Mouse (Mus musculus) kidney, postnatal 0 days (tissue): ENCODE data around the gene Arhgef6. TPM values are rescaled to one million over a fixed set of nuclear protein-coding genes. Genes with fewer than 3 reads are reported as not detected.

Experiments used
- ATAC-seq: fragments of 200-750 bp; cut with Nextera tagmentation; replicated peaks from 2 replicates; pipeline ENCODE4 v1.8.0; 2017; ENCODE audit warnings: low read depth, moderate number of reproducible peaks, moderate TSS enrichment, moderate library complexity; ENCODE audit not compliant: low FRiP score
- DNase-seq: peaks from one replicate; pipeline ENCODE4 v3.0.0-alpha.2; 2016; ENCODE audit warnings: low spot score
- H3K27ac ChIP-seq: fragments of 300-500 bp; sonication (generic); 2 replicates; pipeline ENCODE4 v1.5.1; 2014; ENCODE audit warnings: mild to moderate bottlenecking
- H3K27me3 ChIP-seq: fragments of 300-500 bp; sonication (generic); 2 replicates; pipeline ENCODE4 v1.6.1; 2014; ENCODE audit warnings: low read length, mixed read lengths; ENCODE audit not compliant: insufficient read depth
- H3K36me3 ChIP-seq: fragments of 300-500 bp; sonication (generic); 2 replicates; pipeline ENCODE4 v1.6.1; 2014; ENCODE audit warnings: low read length, mixed read lengths; ENCODE audit not compliant: insufficient read depth
- H3K4me1 ChIP-seq: fragments of 300-500 bp; sonication (generic); replicated peaks from 2 replicates; pipeline ENCODE4 v1.6.1; 2014; ENCODE audit warnings: antibody characterized with exemption, low read length, mixed read lengths; ENCODE audit not compliant: insufficient read depth
- H3K4me2 ChIP-seq: fragments of 300-500 bp; sonication (generic); 2 replicates; pipeline ENCODE4 v1.6.1; 2014; ENCODE audit warnings: mild to moderate bottlenecking, low read length, moderate library complexity, mixed read lengths
- H3K4me3 ChIP-seq: fragments of 300-500 bp; sonication (generic); replicated peaks from 2 replicates; pipeline ENCODE4 v1.5.1; 2014; ENCODE audit warnings: low read depth, low read length
- H3K9ac ChIP-seq: fragments of 300-500 bp; sonication (generic); 2 replicates; pipeline ENCODE4 v1.6.1; 2014; ENCODE audit warnings: low read depth, low read length
- H3K9me3 ChIP-seq: fragments of 300-500 bp; sonication (generic); replicated peaks from 2 replicates; pipeline ENCODE4 v1.6.1; 2016; ENCODE audit warnings: low read length, inconsistent platforms, mixed read lengths
- CTCF ChIP-seq: IDR thresholded peaks from 2 replicates; pipeline ENCODE4 v1.5.1; 2016; ENCODE audit warnings: antibody characterized with exemption, low read depth, mild to moderate bottlenecking, moderate library complexity
- WGBS: fragments of 180-500 bp; shearing (Covaris S2); extraction: QIAGEN DNeasy Blood & Tissue Kit; methylation state at CpG from one replicate; pipeline ENCODE4 v1.1.7; 2014; 5-methylcytosine and 5-hydroxymethylcytosine counted together
- polyA plus RNA-seq: library from polyadenylated mRNA; unstranded; fragments of >200 nt; fragmentation: Nextera tagmentation; extraction: Ambion mirVana; gene quantifications from 2 replicates; pipeline ENCODE4 v1.2.1, GENCODE M21; 2015

Gene Arhgef6
- polyA plus RNA-seq, 1 experiment from 2014 or later: 6.1 TPM

DNA sequence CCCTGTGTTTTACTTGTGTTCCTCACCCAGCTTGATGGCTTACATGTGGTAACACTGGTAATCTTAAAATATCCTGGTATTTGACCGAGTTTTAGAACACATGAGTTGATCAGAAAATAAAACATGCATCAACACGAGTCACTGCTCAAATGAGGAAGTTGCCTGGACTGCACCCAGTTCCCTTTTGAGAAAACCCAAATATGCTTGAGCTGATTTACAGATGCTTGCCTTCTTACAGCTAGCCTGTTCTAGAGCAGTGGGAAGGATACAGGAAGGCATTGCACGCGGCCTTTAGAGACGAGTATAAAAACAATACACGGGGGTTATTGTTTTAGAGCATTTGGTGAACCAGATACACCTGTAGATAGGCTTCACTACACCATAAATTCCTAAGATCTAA is 31.8 kb downstream of the Arhgef6 start:
- Histone ChIP-seq H3K4me3 (no peak overlapping the region), H3K4me1 (no peaks in the 10 kb centered on the region), H3K27me3 (no peaks in the 10 kb centered on the region), H3K9me3 (no peaks in the 10 kb centered on the region), H3K4me2 (no peak overlapping the region), H3K9ac (no peak overlapping the region), H3K27ac (no peak overlapping the region), H3K36me3 (no peaks in the 10 kb centered on the region)
- ATAC-seq: no peak
- no peak for DNase-seq
- 73% methylated on average over 6 of the region's 6 CpGs for WGBS
- TF ChIP-seq CTCF: no peak

DNA sequence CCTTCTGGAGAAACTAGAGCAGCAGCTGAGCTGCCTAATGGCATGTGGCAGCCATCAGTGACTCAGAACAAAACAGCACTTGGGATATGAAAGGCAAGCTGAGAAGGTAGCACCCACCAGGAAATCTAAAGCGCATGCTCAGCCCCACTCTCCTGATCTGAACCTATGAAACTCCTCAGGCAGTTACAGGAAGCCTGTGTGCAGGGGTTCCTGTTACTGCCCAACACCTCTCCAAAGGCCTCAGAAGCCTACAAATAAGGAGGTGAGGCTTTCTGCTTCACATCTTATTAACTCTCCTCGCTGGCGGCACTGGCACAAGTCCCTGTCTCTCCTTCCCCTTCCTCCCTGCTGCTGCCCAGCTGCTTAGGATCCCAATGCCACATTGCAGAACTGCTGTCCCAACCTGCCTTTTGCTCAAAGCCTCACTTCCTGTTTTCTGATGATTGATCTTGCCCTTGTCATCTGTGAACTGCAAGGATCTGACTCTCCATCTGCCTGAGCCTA is 33.7 kb downstream of the Arhgef6 start:
- DNase-seq: no peak
- Histone ChIP-seq H3K4me2 (no peak overlapping the region), H3K36me3 (no peaks in the 10 kb centered on the region), H3K9me3 (no peaks in the 10 kb centered on the region), H3K27ac (no peak overlapping the region), H3K4me3 (no peak overlapping the region), H3K4me1 (no peaks in the 10 kb centered on the region), H3K9ac (no peak overlapping the region), H3K27me3 (no peaks in the 10 kb centered on the region)
- 78% methylated on average over 3 of the region's 3 CpGs for WGBS
- no peak for ATAC-seq
- no peak for TF ChIP-seq CTCF

DNA sequence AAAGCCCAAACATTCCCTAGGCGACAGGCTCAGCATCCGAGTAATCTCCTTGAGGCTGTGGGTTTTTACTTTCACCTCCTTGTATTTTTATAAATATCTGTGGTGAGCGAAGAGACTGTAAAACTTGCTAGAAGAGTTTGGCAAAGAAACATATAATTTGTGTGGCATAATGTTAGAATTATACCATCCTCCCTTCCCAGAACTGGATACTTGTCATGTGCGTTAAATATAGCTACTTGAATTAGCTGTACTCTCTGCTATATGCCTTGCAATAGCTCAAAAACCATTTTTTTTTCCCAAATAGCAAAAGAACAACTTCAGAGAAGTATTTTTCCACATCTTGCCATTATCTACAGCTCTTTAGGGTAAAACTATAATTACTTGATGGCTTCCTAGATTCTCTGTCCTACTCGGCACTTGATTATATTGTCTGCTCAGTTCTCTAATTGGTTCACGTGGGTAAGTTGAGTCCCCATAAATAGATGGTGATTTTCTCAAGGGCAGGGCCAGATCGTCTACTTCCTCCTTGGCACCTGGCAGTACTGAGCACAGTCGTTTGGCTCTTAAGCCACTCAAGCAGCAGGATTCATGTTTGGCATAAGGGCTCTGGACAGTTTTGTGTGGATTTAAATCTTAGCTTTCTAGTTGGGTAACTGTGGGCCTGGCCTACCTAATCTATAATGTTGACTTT is 35.2 kb downstream of the Arhgef6 start:
- no peaks in the 10 kb centered on the region for H3K9me3 ChIP-seq
- H3K27ac ChIP-seq: no peak overlapping the region
- no peak for ATAC-seq
- H3K4me1 ChIP-seq: no peaks in the 10 kb centered on the region
- no peak overlapping the region for H3K9ac ChIP-seq
- H3K4me2 ChIP-seq: no peak overlapping the region
- no peak overlapping the region for H3K4me3 ChIP-seq
- H3K27me3 ChIP-seq: no peaks in the 10 kb centered on the region
- no peaks in the 10 kb centered on the region for H3K36me3 ChIP-seq
- WGBS: 67% methylated on average over 8 of the region's 8 CpGs
- DNase-seq: no peak
- no peak for TF ChIP-seq CTCF

DNA sequence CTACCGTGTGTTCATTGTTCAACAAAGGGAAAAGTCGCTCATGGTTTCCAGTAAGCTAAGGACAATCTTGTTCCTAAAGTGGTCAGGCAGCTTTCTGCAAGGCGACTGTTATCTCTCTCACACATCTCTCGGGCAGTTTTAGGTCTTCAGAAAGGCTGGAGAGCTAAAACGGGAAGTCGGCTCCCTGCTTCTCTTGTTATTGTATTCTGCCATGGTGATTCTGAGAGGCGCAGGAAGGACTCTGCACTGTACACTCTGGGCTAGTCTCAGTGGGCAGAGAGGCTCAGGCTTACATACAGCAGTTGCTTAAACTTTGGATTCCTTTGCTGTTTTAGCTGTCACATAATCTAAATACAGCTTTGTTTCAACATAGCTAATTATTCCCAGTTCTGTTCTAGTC is 39.6 kb downstream of the Arhgef6 start:
- Histone ChIP-seq H3K27me3 (no peaks in the 10 kb centered on the region), H3K4me2 (no peak overlapping the region), H3K9ac (no peak overlapping the region), H3K4me1 (no peaks in the 10 kb centered on the region), H3K9me3 (no peaks in the 10 kb centered on the region), H3K4me3 (no peak overlapping the region), H3K36me3 (no peaks in the 10 kb centered on the region), H3K27ac (no peak overlapping the region)
- TF ChIP-seq CTCF: no peak
- whole genome bisulfite sequencing: 63% methylated on average over 7 of the region's 7 CpGs
- ATAC-seq (no peak), DNase-seq (no peak)

DNA sequence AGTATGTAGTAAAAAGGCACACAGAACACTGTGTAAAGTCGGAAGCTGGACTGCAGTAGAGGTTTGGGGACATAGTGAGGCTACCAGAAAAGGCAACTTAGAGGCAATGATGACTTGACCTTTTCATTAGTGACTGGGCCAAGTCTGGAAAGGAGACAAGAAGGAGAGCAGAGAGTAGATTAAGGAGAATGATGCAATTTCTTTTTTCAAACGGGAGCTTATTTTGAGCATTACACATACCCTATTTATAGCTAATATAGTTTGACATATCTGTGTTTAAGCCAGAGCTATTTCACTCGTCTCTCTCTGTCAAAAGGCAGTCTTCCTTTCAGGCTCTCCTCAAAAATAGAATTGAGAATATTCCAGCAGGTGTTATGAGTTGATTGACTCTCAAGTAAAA is 50.1 kb downstream of the Arhgef6 start:
- Histone ChIP-seq H3K9me3 (no peaks in the 10 kb centered on the region), H3K4me1 (no peaks in the 10 kb centered on the region), H3K36me3 (no peaks in the 10 kb centered on the region), H3K4me3 (no peak overlapping the region), H3K27ac (no peak overlapping the region), H3K4me2 (no peak overlapping the region), H3K27me3 (no peaks in the 10 kb centered on the region), H3K9ac (no peak overlapping the region)
- WGBS: 64% methylated on average over 3 of the region's 3 CpGs
- ATAC-seq (no peak), DNase-seq (no peak)
- no peak for TF ChIP-seq CTCF

DNA sequence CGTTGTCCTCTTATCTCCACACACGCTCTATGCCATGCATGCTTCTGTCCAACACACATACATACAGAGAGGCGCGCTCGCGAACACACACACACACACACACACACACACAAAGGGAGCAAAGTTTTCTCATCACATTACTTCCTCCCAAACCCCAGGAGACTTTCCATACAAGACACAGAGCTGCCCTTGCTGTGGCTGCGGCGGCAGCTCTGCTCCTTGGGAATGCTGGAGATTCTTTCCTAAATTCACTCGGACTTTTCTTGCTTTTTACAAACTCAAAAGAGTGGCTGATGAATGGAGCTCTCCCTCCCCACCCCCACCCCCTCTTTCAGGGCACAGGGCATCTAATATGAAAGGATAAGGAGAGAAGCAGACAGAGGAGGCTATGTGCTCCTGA is 52.2 kb downstream of the Arhgef6 start:
- 63% methylated on average over 9 of the region's 9 CpGs for WGBS
- no peaks in the 10 kb centered on the region for H3K27me3 ChIP-seq
- no peak for ATAC-seq

DNA sequence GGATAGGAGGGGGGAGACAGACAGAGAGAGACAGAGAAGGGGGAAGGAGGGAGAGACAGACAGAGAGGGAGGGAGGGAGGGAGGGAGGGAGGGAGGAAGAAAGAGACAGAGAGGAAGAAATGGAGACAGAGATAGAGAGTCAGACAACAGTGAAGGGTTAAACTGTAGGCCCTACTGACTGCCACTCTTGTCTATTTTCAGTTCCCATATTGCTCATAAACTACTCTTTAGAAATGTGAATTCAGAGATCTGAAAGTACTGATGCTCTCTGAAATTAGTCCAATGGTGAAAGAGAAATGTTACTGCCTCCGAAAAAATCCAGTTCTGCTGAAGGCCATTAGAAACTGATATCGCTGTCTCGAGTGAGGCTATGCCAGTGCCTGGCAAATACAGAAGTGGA is 56.3 kb downstream of the Arhgef6 start:
- Histone ChIP-seq H3K4me1 (no peaks in the 10 kb centered on the region), H3K27me3 (no peaks in the 10 kb centered on the region), H3K9me3 (no peaks in the 10 kb centered on the region), H3K27ac (no peak overlapping the region), H3K36me3 (no peaks in the 10 kb centered on the region), H3K4me2 (no peak overlapping the region), H3K4me3 (no peak overlapping the region), H3K9ac (no peak overlapping the region)
- no peak for DNase-seq
- no peak for TF ChIP-seq CTCF
- WGBS: 89% methylated on average over 3 of the region's 3 CpGs
- ATAC-seq: no peak

More for the DNA sequence above, 52.2 kb downstream of the Arhgef6 start:
- no peak for TF ChIP-seq CTCF
- Histone ChIP-seq H3K9ac (no peak overlapping the region), H3K27ac (no peak overlapping the region), H3K36me3 (no peaks in the 10 kb centered on the region), H3K4me3 (no peak overlapping the region), H3K9me3 (no peaks in the 10 kb centered on the region), H3K4me1 (no peaks in the 10 kb centered on the region), H3K4me2 (no peak overlapping the region)
- DNase-seq: peak; percentile 24
